In genomic region chr7:45082401-45083299, GRCm38 (mm10) we compare ENCODE assay signal across 8 mouse cellular contexts. TPM values are rescaled to one million over a fixed set of nuclear protein-coding genes. Genes with fewer than 3 reads are reported as not detected.
DNase-seq lines count a peak whose midpoint lies in the region; ATAC-seq lines count a peak whose summit lies in the region.

No protein-coding gene starts in this region.

- WGBS in neural tube, embryonic 11.5 days: 60% methylated on average over 25 of the region's 25 CpGs
- WGBS in intestine, embryonic 16.5 days: 52% methylated on average over 25 of the region's 25 CpGs
- WGBS in lung, embryonic 15.5 days: 65% methylated on average over 25 of the region's 25 CpGs

- no peaks in the 10 kb centered on the region for H3K27me3 ChIP-seq in neural tube, embryonic 11.5 days (ENCODE audit: control insufficient read depth, insufficient read depth, low read length)
- no peaks in the 10 kb centered on the region for H3K27me3 ChIP-seq in intestine, embryonic 16.5 days (replicated peaks; ENCODE audit: control insufficient read depth, insufficient read depth, low read length)
- H3K27me3 ChIP-seq in lung, embryonic 15.5 days: no peaks in the 10 kb centered on the region

- no peak overlapping the region; the same call in 1 of the 2 replicates for H3K4me2 ChIP-seq in neural tube, embryonic 11.5 days (ENCODE audit: low read depth)
- peak overlapping the region; percentile 18 for H3K4me2 ChIP-seq in intestine, embryonic 16.5 days (ENCODE audit: low read depth, low read length)
- no peak overlapping the region for H3K4me2 ChIP-seq in lung, embryonic 15.5 days

- H3K4me3 ChIP-seq in neural tube, embryonic 11.5 days (ENCODE audit: low read depth, low read length): no peak overlapping the region
- no peak overlapping the region for H3K4me3 ChIP-seq in intestine, embryonic 16.5 days (ENCODE audit: low read length)
- no peak overlapping the region for H3K4me3 ChIP-seq in lung, embryonic 15.5 days

- H3K9me3 ChIP-seq in neural tube, embryonic 11.5 days (ENCODE audit: control insufficient read depth, low read length): no peaks in the 10 kb centered on the region
- H3K9me3 ChIP-seq in intestine, embryonic 16.5 days (ENCODE audit: control insufficient read depth, low read length): no peaks in the 10 kb centered on the region
- H3K9me3 ChIP-seq in lung, embryonic 15.5 days: no peaks in the 10 kb centered on the region

- H3K36me3 ChIP-seq in neural tube, embryonic 11.5 days (ENCODE audit: control insufficient read depth, insufficient read depth, low read length): peaks cover 16% of the 10 kb centered on the region
- peaks cover 15% of the 10 kb centered on the region; the same call in 1 of the 2 replicates for H3K36me3 ChIP-seq in intestine, embryonic 16.5 days (ENCODE audit: control insufficient read depth, insufficient read depth, low read length)
- H3K36me3 ChIP-seq in lung, embryonic 15.5 days: peaks cover 54% of the 10 kb centered on the region

- DNase-seq in neural tube, embryonic 11.5 days (ENCODE audit: low spot score): peak; percentile 41
- no peak for DNase-seq in neural tube, embryonic 10.5 days (ENCODE audit: extremely low spot score, low spot score)
- DNase-seq in gastrocnemius, postnatal 36 days: peak; percentile 40 to 62
- peak; percentile 73 to 77 for DNase-seq in spleen, postnatal 36 days (ENCODE audit: low spot score in 2 of 2)
- DNase-seq in right cerebral cortex, adult 2 months (ENCODE audit: low spot score in 2 of 2): no peak
- no peak for DNase-seq in testis, postnatal 10 days (ENCODE audit: low spot score)

- no peak for ATAC-seq in neural tube, embryonic 11.5 days (ENCODE audit: insufficient read depth, low FRiP score, low TSS enrichment)
- no peak for ATAC-seq in intestine, embryonic 16.5 days
- ATAC-seq in lung, embryonic 15.5 days (ENCODE audit: borderline replicate concordance, extremely low read depth, low FRiP score, low TSS enrichment): no peak

- no peak overlapping the region; the same call in 1 of the 2 replicates for H3K9ac ChIP-seq in neural tube, embryonic 11.5 days (ENCODE audit: low read length)
- H3K9ac ChIP-seq in intestine, embryonic 16.5 days (ENCODE audit: low read depth, low read length): peak overlapping the region; percentile 35
- H3K9ac ChIP-seq in lung, embryonic 15.5 days: no peak overlapping the region

- H3K27ac ChIP-seq in neural tube, embryonic 11.5 days (ENCODE audit: low read depth, low read length): peak overlapping the region; percentile 14; the same call in 1 of the 2 replicates
- H3K27ac ChIP-seq in intestine, embryonic 16.5 days (ENCODE audit: low read length): peak overlapping the region; percentile 53
- peak overlapping the region; percentile 59; the same call in 1 of the 2 replicates for H3K27ac ChIP-seq in lung, embryonic 15.5 days

- intact Hi-C loops in gastrocnemius, postnatal 36 days (cut with DNase I): loop anchor here (5.0 kb wide), 1 partner anchor 40 kb away; the partner anchor contains the start of gene Rps11

- H3K4me1 ChIP-seq in neural tube, embryonic 11.5 days (ENCODE audit: control insufficient read depth, insufficient read depth, low read length): no peaks in the 10 kb centered on the region
- peaks cover 9% of the 10 kb centered on the region for H3K4me1 ChIP-seq in intestine, embryonic 16.5 days (ENCODE audit: control insufficient read depth, insufficient read depth, low read length)
- H3K4me1 ChIP-seq in lung, embryonic 15.5 days: peaks cover 9% of the 10 kb centered on the region

RNA-seq across cellular contexts. Expression of gene Rcn3, which starts 9.4 kb away (rescaled TPM):
- 142 and 151 TPM in 2 replicates for polyA plus RNA-seq in neural tube, embryonic 11.5 days (2014; fragmentation: Nextera tagmentation; extraction: Ambion mirVana)
- total RNA-seq in gastrocnemius, postnatal 36 days (2021): 10 to 100 TPM; 17.3 to 20.9 TPM
- 237 and 260 TPM in 2 replicates for polyA plus RNA-seq in intestine, embryonic 16.5 days (2015; fragmentation: Nextera tagmentation; extraction: Ambion mirVana)
- polyA plus RNA-seq in lung, embryonic 15.5 days (2015; fragmentation: Nextera tagmentation; extraction: Ambion mirVana): 353 and 358 TPM in 2 replicates

RNA-seq across cellular contexts. Expression of gene Prrg2, which starts 20.2 kb away (rescaled TPM):
- polyA plus RNA-seq in neural tube, embryonic 11.5 days (2014; fragmentation: Nextera tagmentation; extraction: Ambion mirVana): 14.8 and 16.2 TPM in 2 replicates
- 1 to 10 TPM; 8.0 to 8.8 TPM for total RNA-seq in gastrocnemius, postnatal 36 days (2021)
- 38.3 and 40.4 TPM in 2 replicates for polyA plus RNA-seq in intestine, embryonic 16.5 days (2015; fragmentation: Nextera tagmentation; extraction: Ambion mirVana)
- polyA plus RNA-seq in lung, embryonic 15.5 days (2015; fragmentation: Nextera tagmentation; extraction: Ambion mirVana): 23.1 and 24.2 TPM in 2 replicates

RNA-seq across cellular contexts. Expression of gene Nosip, which starts 20.4 kb away (rescaled TPM):
- polyA plus RNA-seq in neural tube, embryonic 11.5 days (2014; fragmentation: Nextera tagmentation; extraction: Ambion mirVana): 59.3 and 65.1 TPM in 2 replicates
- 10 to 100 TPM; 29.0 to 30.8 TPM for total RNA-seq in gastrocnemius, postnatal 36 days (2021)
- polyA plus RNA-seq in intestine, embryonic 16.5 days (2015; fragmentation: Nextera tagmentation; extraction: Ambion mirVana): 54.0 and 56.0 TPM in 2 replicates
- 74.9 and 75.1 TPM in 2 replicates for polyA plus RNA-seq in lung, embryonic 15.5 days (2015; fragmentation: Nextera tagmentation; extraction: Ambion mirVana)

RNA-seq across cellular contexts. Expression of gene Fcgrt, which starts 21.0 kb away (rescaled TPM):
- polyA plus RNA-seq in neural tube, embryonic 11.5 days (2014; fragmentation: Nextera tagmentation; extraction: Ambion mirVana): 11.3 and 12.8 TPM in 2 replicates
- total RNA-seq in gastrocnemius, postnatal 36 days (2021): 10 to 100 TPM; 39.2 to 40.0 TPM
- 334 and 458 TPM in 2 replicates for polyA plus RNA-seq in intestine, embryonic 16.5 days (2015; fragmentation: Nextera tagmentation; extraction: Ambion mirVana)
- polyA plus RNA-seq in lung, embryonic 15.5 days (2015; fragmentation: Nextera tagmentation; extraction: Ambion mirVana): 73.6 and 83.1 TPM in 2 replicates

RNA-seq across cellular contexts. Expression of gene Prr12, which starts 30.0 kb away (rescaled TPM):
- polyA plus RNA-seq in neural tube, embryonic 11.5 days (2014; fragmentation: Nextera tagmentation; extraction: Ambion mirVana): 12.9 and 13.2 TPM in 2 replicates
- 10 to 100 TPM; 11.3 to 14.1 TPM for total RNA-seq in gastrocnemius, postnatal 36 days (2021)
- 6.3 and 6.4 TPM in 2 replicates for polyA plus RNA-seq in intestine, embryonic 16.5 days (2015; fragmentation: Nextera tagmentation; extraction: Ambion mirVana)
- polyA plus RNA-seq in lung, embryonic 15.5 days (2015; fragmentation: Nextera tagmentation; extraction: Ambion mirVana): 10.9 and 11.1 TPM in 2 replicates

Comparison
In these comparisons a context has a peak if more than half of its experiments do, and no peak if none do; other contexts are left out.
1. DNase-seq: peak in neural tube, embryonic 11.5 days (single experiment), gastrocnemius, postnatal 36 days (2 of 2) and spleen, postnatal 36 days (2 of 2); none in neural tube, embryonic 10.5 days (single experiment), right cerebral cortex, adult 2 months (0 of 2) and testis, postnatal 10 days (single experiment).
2. Peak in every context shown above with its lines, with median percentiles within 50 percentile points of each other: H3K27ac ChIP-seq.